Mouse (Mus musculus) CH12.LX (cell line): ENCODE data around the gene Hp. TPM values are rescaled to one million over a fixed set of nuclear protein-coding genes. Genes with fewer than 3 reads are reported as not detected.

ENCODE experiments used
- DNase-seq: peaks from one replicate; pipeline ENCODE4 v3.0.0-alpha.2; 2013; ENCODE audit errors: extremely low read depth
- H3K27ac ChIP-seq: 2 replicates; pipeline ENCODE4 v1.5.1; 2012; ENCODE audit warnings: low read depth, mild to moderate bottlenecking, control low read depth, moderate library complexity; ENCODE audit not compliant: insufficient read depth
- H3K27me3 ChIP-seq: replicated peaks from 2 replicates; pipeline ENCODE3; 2012; ENCODE audit warnings: inconsistent platforms
- H3K36me3 ChIP-seq, 2 experiments: replicated peaks in 1 of 2; 2 replicates each; pipeline versions ENCODE3 to v1.6.1; 2012; ENCODE audit warnings: inconsistent platforms in 1 of 2, low read length in 1 of 2, mild to moderate bottlenecking in 1 of 2, mixed read lengths in 1 of 2, moderate library complexity in 1 of 2; ENCODE audit not compliant: control insufficient read depth in 1 of 2, insufficient read depth in 1 of 2
- H3K4me1 ChIP-seq, 2 experiments: 2 replicates each; pipeline ENCODE4 v1.6.1; 2012; ENCODE audit warnings: inconsistent platforms in 1 of 2, moderate library complexity in 1 of 2; ENCODE audit not compliant: insufficient read depth in 2 of 2, control insufficient read depth in 1 of 2
- H3K4me2 ChIP-seq: 2 replicates; pipeline ENCODE4 v1.6.1; 2012; ENCODE audit warnings: low read depth, mild to moderate bottlenecking, control low read depth; ENCODE audit not compliant: poor library complexity, insufficient read depth, severe bottlenecking
- H3K4me3 ChIP-seq, 3 experiments: fragments of 150-350 bp in 1 of 3; sonication (generic) in 1 of 3; replicated peaks in 1 of 3; 2 replicates each; pipeline versions ENCODE3 to v1.5.1; 2011 to 2012; ENCODE audit warnings: low read depth in 2 of 3, low read length in 2 of 3, mild to moderate bottlenecking in 2 of 3, moderate library complexity in 2 of 3, control low read depth in 1 of 3, improper control_type of control experiment in 1 of 3, inconsistent platforms in 1 of 3, mixed read lengths in 1 of 3; ENCODE audit not compliant: poor library complexity in 1 of 3
- H3K79me2 ChIP-seq: replicated peaks from 2 replicates; pipeline ENCODE4 v1.6.1; 2012; ENCODE audit warnings: mild to moderate bottlenecking, moderate library complexity; ENCODE audit not compliant: control insufficient read depth, poor library complexity, insufficient read depth, severe bottlenecking; ENCODE audit errors: extremely low read depth
- H3K9ac ChIP-seq: 2 replicates; pipeline ENCODE4 v1.6.1; 2012; ENCODE audit warnings: low read depth, mild to moderate bottlenecking, control low read depth, moderate library complexity; ENCODE audit not compliant: insufficient read depth
- H3K9me3 ChIP-seq: replicated peaks from 2 replicates; pipeline ENCODE3; 2012; ENCODE audit warnings: low read length, inconsistent platforms, mixed read lengths
- BHLHE40 ChIP-seq: IDR thresholded peaks from 2 replicates; pipeline ENCODE4 v1.6.1; 2011; ENCODE audit warnings: mild to moderate bottlenecking, low read depth, low read length, improper control_type of control experiment
- ELF1 ChIP-seq: IDR thresholded peaks from 2 replicates; pipeline ENCODE4 v1.6.1; 2014; ENCODE audit warnings: low read depth, mild to moderate bottlenecking, inconsistent platforms, low read length, improper control_type of control experiment
- EP300 ChIP-seq: IDR thresholded peaks from 2 replicates; pipeline ENCODE4 v1.6.1; 2011; ENCODE audit warnings: low read length, improper control_type of control experiment
- ETS1 ChIP-seq: conservative IDR thresholded peaks from 2 replicates; pipeline ENCODE4 v1.6.1; 2012; ENCODE audit warnings: low read depth, mild to moderate bottlenecking, inconsistent platforms, low read length, improper control_type of control experiment, moderate library complexity
- GABPA ChIP-seq: IDR thresholded peaks from 2 replicates; pipeline ENCODE4 v1.6.1; 2012; ENCODE audit warnings: low read depth, low read length, improper control_type of control experiment, inconsistent platforms; ENCODE audit not compliant: insufficient replicate concordance
- IRF4 ChIP-seq: IDR thresholded peaks from 2 replicates; pipeline ENCODE4 v1.6.1; 2014; ENCODE audit warnings: low read depth, mild to moderate bottlenecking, inconsistent platforms, low read length, improper control_type of control experiment
- JUND ChIP-seq: conservative IDR thresholded peaks from 2 replicates; pipeline ENCODE4 v1.6.1; 2011; ENCODE audit warnings: low read depth, low read length, improper control_type of control experiment
- MAX ChIP-seq: IDR thresholded peaks from 2 replicates; pipeline ENCODE4 v1.6.1; 2011; ENCODE audit warnings: low read length, improper control_type of control experiment
- MEF2A ChIP-seq: IDR thresholded peaks from 2 replicates; pipeline ENCODE4 v1.6.1; 2014; ENCODE audit warnings: low read depth, mild to moderate bottlenecking, inconsistent platforms, low read length, improper control_type of control experiment, borderline replicate concordance
- RAD21 ChIP-seq: IDR thresholded peaks from 2 replicates; pipeline ENCODE4 v1.6.1; 2011; ENCODE audit warnings: low read depth, mild to moderate bottlenecking, low read length, improper control_type of control experiment, moderate library complexity
- SIN3A ChIP-seq: IDR thresholded peaks from 2 replicates; pipeline ENCODE4 v1.6.1; 2012; ENCODE audit warnings: low read length, improper control_type of control experiment, inconsistent platforms
- SMC3 ChIP-seq: IDR thresholded peaks from 2 replicates; pipeline ENCODE4 v1.6.1; 2011; ENCODE audit warnings: low read depth, low read length, improper control_type of control experiment
- TBP ChIP-seq: conservative IDR thresholded peaks from 2 replicates; pipeline ENCODE4 v1.6.1; 2011; ENCODE audit warnings: low read depth, low read length, improper control_type of control experiment
- TCF12 ChIP-seq: IDR thresholded peaks from 2 replicates; pipeline ENCODE4 v1.6.1; 2014; ENCODE audit warnings: low read depth, mild to moderate bottlenecking, inconsistent platforms, low read length, improper control_type of control experiment
- ZMIZ1 ChIP-seq: IDR thresholded peaks from 2 replicates; pipeline ENCODE4 v1.6.1; 2012; ENCODE audit warnings: low read depth, mild to moderate bottlenecking, inconsistent platforms, low read length, improper control_type of control experiment
- ZNF384 ChIP-seq: IDR thresholded peaks from 2 replicates; pipeline ENCODE4 v1.6.1; 2012; ENCODE audit warnings: low read depth, low read length, improper control_type of control experiment, inconsistent platforms
- dilution Hi-C: fragments of 300-500 bp; cut with MboI; formaldehyde crosslinking; loops from 2 replicates; pipeline ENCODE4 v1.14.3; 2020; ENCODE audit warnings: low sequenced_read_pairs; ENCODE audit not compliant: extremely low pct_unique_long_range_greater_than_20kb, extremely low pct_ligation_motif_present
- in situ Hi-C: fragments of 300-500 bp; cut with MboI; formaldehyde crosslinking; loops from 3 replicates; pipeline ENCODE4 v1.14.3; 2019; ENCODE audit warnings: low sequenced_read_pairs, low pct_ligation_motif_present, low pct_unique_long_range_greater_than_20kb, mixed read lengths
- polyA plus RNA-seq: library from polyadenylated mRNA; unstranded; fragments of >175 nt; gene quantifications from 2 replicates; pipeline ENCODE4 v1.2.1, GENCODE M21; 2012; ENCODE audit warnings: low read depth; ENCODE audit not compliant: insufficient read length
- total RNA-seq, 2 experiments: library from RNA; depleted of rRNA; stranded (reverse); fragments of 300-350 nt in 1 of 2; fragments of >200 nt in 1 of 2; gene quantifications; 2 replicates each; pipeline ENCODE4 v1.2.3; 2012 to 2014

Gene Hp
- total RNA-seq (2012; rRNA removed) (not detected in 2 replicates), total RNA-seq (2014; rRNA removed) (not detected in 2 replicates), polyA plus RNA-seq (not detected in 2 replicates)

- TF ChIP-seq ZMIZ1, result no peak
- no peak for TF ChIP-seq SMC3
- TF ChIP-seq TBP, result no peak
- TF ChIP-seq BHLHE40, result no peak
- no peak for TF ChIP-seq ZNF384
- TF ChIP-seq MEF2A, result no peak
- no peak for TF ChIP-seq JUND
- TF ChIP-seq EP300, result no peak
- TF ChIP-seq, all 38 proteins: peak for 0
- DNase-seq, result no peak
- H3K4me3 ChIP-seq, result no peak within 1 kb of the TSS
- peaks cover 0 to 15% of the 10 kb centered on the region in 2 experiments for H3K36me3 ChIP-seq
- dilution Hi-C loops, result no loop called here
- no peaks in the 10 kb centered on the region for H3K4me1 ChIP-seq
- H3K9ac ChIP-seq, result no peak within 1 kb of the TSS
- no peak within 1 kb of the TSS for H3K4me2 ChIP-seq
- peaks cover 5% of the 10 kb centered on the region for H3K9me3 ChIP-seq
- H3K27ac ChIP-seq, result no peak within 1 kb of the TSS
- H3K27me3 ChIP-seq, result peaks cover 1% of the 10 kb centered on the region
- in situ Hi-C loops, result no loop called here
- H3K79me2 ChIP-seq, result no peaks in the 10 kb centered on the region
Measured at GRCm38 (mm10) chr8:109578900-109579301, at the start of gene Hp. Hp (minus strand) TSS chr8:109579172.

- H3K9ac ChIP-seq, result no peak overlapping the region
- H3K36me3 ChIP-seq, result peaks cover 48 to 94% of the 10 kb centered on the region in 2 experiments
- H3K27me3 ChIP-seq, result no peaks in the 10 kb centered on the region
- H3K4me3 ChIP-seq, result no peak overlapping the region
- dilution Hi-C loops (no loop called here), in situ Hi-C loops (no loop called here)
- H3K79me2 ChIP-seq, result no peaks in the 10 kb centered on the region
- DNase-seq, result no peak
- peaks cover 4% of the 10 kb centered on the region for H3K9me3 ChIP-seq
- no peak for TF ChIP-seq GABPA
- no peak for TF ChIP-seq ETS1
- TF ChIP-seq TCF12, result no peak
- no peak for TF ChIP-seq BHLHE40
- no peak for TF ChIP-seq IRF4
- no peak for TF ChIP-seq ELF1
- no peak for TF ChIP-seq SIN3A
- no peak for TF ChIP-seq RAD21
- no peak for TF ChIP-seq MAX
- TF ChIP-seq TBP, result no peak
- TF ChIP-seq SMC3, result no peak
- TF ChIP-seq, all 38 proteins: peak for 0
- no peak overlapping the region for H3K27ac ChIP-seq
- H3K4me1 ChIP-seq, result peaks cover 0 to 3% of the 10 kb centered on the region in 2 experiments; a peak in 1 of 4 replicates
- H3K4me2 ChIP-seq, result no peak overlapping the region
Measured at GRCm38 (mm10) chr8:109628638-109629037, 49.7 kb upstream of the Hp start.
